Mouse (Mus musculus): ENCODE data around the gene Sptlc2. TPM values are rescaled to one million over a fixed set of nuclear protein-coding genes. Genes with fewer than 3 reads are reported as not detected.

Sptlc2 gene
- polyA plus RNA-seq, 1 experiment, result 28.7 TPM

GRCm38 (mm10) chr12:87319229-87319628, 68.9 kb downstream of the Sptlc2 start:
- no peak for TF ChIP-seq GATA1 (IDR thresholded peaks at IDR 0.05; ENCODE audit: low read length)

GRCm38 (mm10) chr12:87317951-87318350, 70.2 kb downstream of the Sptlc2 start:
- TF ChIP-seq GATA1 (IDR thresholded peaks at IDR 0.05; ENCODE audit: low read length), result no peak

DNA sequence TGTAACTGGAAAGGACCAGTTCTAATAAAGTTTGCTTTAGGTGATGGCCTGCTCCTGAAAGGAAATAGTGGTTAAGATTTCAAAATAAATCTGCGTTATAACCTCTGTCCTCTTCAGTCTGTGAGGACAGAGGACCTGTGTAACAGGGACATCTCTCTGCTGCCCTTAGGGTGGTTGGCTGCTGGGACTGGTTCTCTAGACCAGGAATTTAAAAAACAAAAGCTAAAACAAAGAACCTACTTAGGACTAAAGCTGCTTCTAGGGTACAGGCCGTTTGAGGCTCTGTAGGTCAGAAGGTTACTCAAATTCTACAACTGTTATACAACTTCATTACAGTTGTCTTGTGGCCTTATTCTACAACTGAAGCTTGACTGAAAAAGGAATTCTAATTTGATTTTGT, 75.1 kb downstream of the Sptlc2 start:
- TF ChIP-seq GATA1 (IDR thresholded peaks at IDR 0.05; ENCODE audit: low read length), result no peak

DNA sequence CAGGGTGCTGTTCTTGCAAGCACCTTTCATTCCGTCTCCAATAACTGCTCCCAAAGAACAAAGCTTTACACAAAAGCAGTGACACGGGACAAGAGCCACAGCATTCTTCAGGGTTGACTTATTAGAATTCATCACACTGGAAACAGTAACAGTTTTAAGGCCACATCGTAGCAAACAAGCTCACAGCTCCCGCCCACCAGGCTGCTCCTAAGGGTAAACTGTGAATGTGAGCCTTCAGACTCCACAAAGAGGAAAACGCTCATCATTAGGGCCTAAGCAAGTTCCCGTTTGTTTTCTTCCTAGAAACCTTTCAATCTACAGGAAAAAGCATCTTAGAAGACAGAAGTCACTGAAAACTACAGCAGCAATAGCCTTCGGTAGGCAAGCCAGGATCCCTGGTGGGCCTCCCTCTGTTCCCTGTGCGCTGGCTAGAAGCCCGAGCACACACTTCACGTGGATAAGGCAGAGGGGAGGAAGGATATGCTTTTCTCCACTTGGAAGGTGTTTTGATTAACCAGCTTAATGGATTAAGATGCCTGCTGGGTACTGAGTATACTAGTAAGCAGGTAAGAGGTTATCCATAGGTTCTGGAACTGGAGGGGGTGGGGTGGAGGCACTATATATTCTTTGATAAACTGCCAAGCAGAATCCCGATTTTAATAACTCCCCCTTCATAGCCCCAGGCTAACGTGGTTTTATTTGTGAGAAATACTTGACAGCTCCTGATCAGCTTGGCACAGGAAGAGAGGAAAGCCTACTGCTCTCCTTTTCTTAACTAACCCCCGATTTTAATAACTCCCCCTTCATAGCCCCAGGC, 82.2 kb downstream of the Sptlc2 start:
- no peak for TF ChIP-seq GATA1 (IDR thresholded peaks at IDR 0.05; ENCODE audit: low read length)

- TF ChIP-seq GATA1 (IDR thresholded peaks at IDR 0.05; ENCODE audit: low read length), result no peak
Measured at GRCm38 (mm10) chr12:87301189-87301588, 87.0 kb downstream of the Sptlc2 start.

- TF ChIP-seq GATA1 (IDR thresholded peaks at IDR 0.05; ENCODE audit: low read length), result no peak
Measured at GRCm38 (mm10) chr12:87300441-87300690, 87.8 kb downstream of the Sptlc2 start.

GRCm38 (mm10) chr12:87299657-87300440, 88.3 kb downstream of the Sptlc2 start, which contains the start of gene Ism2:
Gene Ism2 (minus strand): TSS chr12:87299705.
- TF ChIP-seq GATA1 (IDR thresholded peaks at IDR 0.05; ENCODE audit: low read length), result no peak

- TF ChIP-seq GATA1 (IDR thresholded peaks at IDR 0.05; ENCODE audit: low read length), result no peak
Measured at GRCm38 (mm10) chr12:87299037-87299656, 89.0 kb downstream of the Sptlc2 start.

- no peak for TF ChIP-seq GATA1 (IDR thresholded peaks at IDR 0.05; ENCODE audit: low read length)
Measured at GRCm38 (mm10) chr12:87293934-87294333, 94.2 kb downstream of the Sptlc2 start.

- TF ChIP-seq GATA1 (IDR thresholded peaks at IDR 0.05; ENCODE audit: low read length), result no peak
Measured at GRCm38 (mm10) chr12:87289100-87289499, 99.1 kb downstream of the Sptlc2 start.

- TF ChIP-seq GATA1 (IDR thresholded peaks at IDR 0.05; ENCODE audit: low read length), result no peak
Measured at GRCm38 (mm10) chr12:87284726-87285125, 103.4 kb downstream of the Sptlc2 start.

- TF ChIP-seq GATA1 (IDR thresholded peaks at IDR 0.05; ENCODE audit: low read length), result no peak
Measured at GRCm38 (mm10) chr12:87284268-87284667, 103.9 kb downstream of the Sptlc2 start.

DNA sequence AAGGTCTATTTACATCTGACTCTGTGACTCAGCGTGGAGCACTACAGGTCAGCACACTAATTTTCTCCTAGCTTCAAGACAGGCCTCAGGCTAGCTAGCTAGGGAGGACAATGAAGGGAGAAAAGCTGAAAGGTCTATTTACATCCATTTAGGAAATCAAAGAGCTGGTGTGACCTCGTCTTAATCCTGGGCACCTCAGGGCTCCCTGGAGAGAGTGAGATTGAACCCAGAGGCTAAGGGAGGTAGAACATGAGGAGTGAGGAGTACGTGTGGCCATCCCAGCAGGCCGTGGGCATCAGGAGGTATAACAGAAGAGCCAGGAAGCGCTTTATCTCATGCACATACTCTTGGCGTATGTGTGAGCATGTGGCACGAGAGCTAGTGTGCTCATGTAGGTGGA, 104.4 kb downstream of the Sptlc2 start:
- no peak for TF ChIP-seq GATA1 (IDR thresholded peaks at IDR 0.05; ENCODE audit: low read length)

DNA sequence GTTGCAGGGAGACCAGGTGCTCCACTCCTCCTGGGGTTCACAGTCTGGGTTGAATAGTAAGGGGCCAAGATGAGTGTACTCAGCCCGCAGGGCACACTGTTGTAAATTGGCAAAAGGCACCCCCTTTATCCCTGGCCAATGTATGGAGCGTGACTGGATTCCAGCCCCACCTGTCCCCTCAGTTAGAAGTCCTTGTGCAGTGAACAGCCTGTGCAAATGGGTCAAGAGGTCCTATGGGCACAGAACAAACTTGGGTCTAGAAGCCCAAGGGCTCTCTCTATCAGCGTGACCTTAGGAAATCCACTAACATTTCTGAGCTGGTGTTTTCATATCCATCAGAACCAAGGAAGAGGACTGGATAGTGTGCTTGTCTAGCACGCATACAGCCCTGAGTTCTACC, 105.4 kb downstream of the Sptlc2 start:
- no peak for TF ChIP-seq GATA1 (IDR thresholded peaks at IDR 0.05; ENCODE audit: low read length)

- TF ChIP-seq GATA1 (IDR thresholded peaks at IDR 0.05; ENCODE audit: low read length), result no peak
Measured at GRCm38 (mm10) chr12:87281766-87282165, 106.4 kb downstream of the Sptlc2 start.

DNA sequence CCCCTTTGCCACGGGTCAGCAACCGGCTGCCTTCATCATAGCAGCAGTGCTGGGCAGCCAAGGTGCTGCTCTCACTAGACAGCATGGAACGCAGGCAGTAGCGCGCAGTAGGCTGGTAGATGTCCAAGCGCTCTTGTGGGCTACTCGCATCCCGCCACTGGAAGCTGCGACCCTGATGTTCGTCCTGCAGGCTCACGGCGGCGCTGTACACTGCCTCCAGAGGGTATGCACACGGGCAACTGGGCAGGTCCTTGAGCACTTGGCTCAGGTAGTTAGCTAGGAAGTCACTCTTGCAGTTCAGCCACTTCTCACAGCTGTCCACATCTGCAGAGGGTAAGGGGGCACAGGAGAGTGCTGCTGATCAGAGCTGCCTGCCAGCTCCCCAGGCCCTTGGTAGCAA, 108.3 kb downstream of the Sptlc2 start:
- no peak for TF ChIP-seq GATA1 (IDR thresholded peaks at IDR 0.05; ENCODE audit: low read length)

Measured in G1E-ER4 (cell line).